Mouse (Mus musculus) lung, embryonic 16.5 days (tissue): ENCODE measurements at regions not wholly inside any gene's neighbourhood (a gene's known extent, or its start where the extent isn't known, plus 50 kb on each side); places are given as distances from the start of the nearest gene placed in this dataset.
"Not testable (repeated sequence)": the region's sequence is repeated elsewhere in the genome, so short reads cannot be mapped to it uniquely, and the experiment has no call there.

ENCODE experiments used
- ATAC-seq: fragments of 200-750 bp; cut with Nextera tagmentation; 2 replicates; pipeline ENCODE4 v1.8.0; 2017; ENCODE audit warnings: low read depth, mild to moderate bottlenecking, moderate library complexity
- H3K27ac ChIP-seq: fragments of 300-500 bp; sonication (generic); 2 replicates; pipeline ENCODE4 v1.5.1; 2014; ENCODE audit warnings: mild to moderate bottlenecking, control low read depth, low read length
- H3K27me3 ChIP-seq: fragments of 300-500 bp; sonication (generic); 2 replicates; pipeline ENCODE4 v1.6.1; 2014; ENCODE audit warnings: low read depth, low read length, mixed read lengths; ENCODE audit not compliant: control insufficient read depth, insufficient read depth
- H3K36me3 ChIP-seq: fragments of 300-500 bp; sonication (generic); 2 replicates; pipeline ENCODE4 v1.6.1; 2014; ENCODE audit warnings: low read length; ENCODE audit not compliant: control insufficient read depth, insufficient read depth
- H3K4me1 ChIP-seq: fragments of 300-500 bp; sonication (generic); replicated peaks from 2 replicates; pipeline ENCODE4 v1.6.1; 2014; ENCODE audit warnings: low read length, mixed read lengths; ENCODE audit not compliant: control insufficient read depth, insufficient read depth
- H3K4me2 ChIP-seq: fragments of 300-500 bp; sonication (generic); 2 replicates; pipeline ENCODE4 v1.6.1; 2014; ENCODE audit warnings: low read depth, low read length, control low read depth
- H3K4me3 ChIP-seq: fragments of 300-500 bp; sonication (generic); 2 replicates; pipeline ENCODE4 v1.5.1; 2014; ENCODE audit warnings: mild to moderate bottlenecking, low read length, control low read depth
- H3K9ac ChIP-seq: fragments of 300-500 bp; sonication (generic); 2 replicates; pipeline ENCODE4 v1.6.1; 2014; ENCODE audit warnings: low read length, control low read depth
- H3K9me3 ChIP-seq: fragments of 300-500 bp; sonication (generic); 2 replicates; pipeline ENCODE4 v1.6.1; 2016; ENCODE audit warnings: low read length; ENCODE audit not compliant: control insufficient read depth
- WGBS: fragments of 180-500 bp; shearing (Covaris S2); extraction: QIAGEN DNeasy Blood & Tissue Kit; methylation state at CpG from one replicate; pipeline ENCODE4 v1.1.7; 2014; 5-methylcytosine and 5-hydroxymethylcytosine counted together

DNA sequence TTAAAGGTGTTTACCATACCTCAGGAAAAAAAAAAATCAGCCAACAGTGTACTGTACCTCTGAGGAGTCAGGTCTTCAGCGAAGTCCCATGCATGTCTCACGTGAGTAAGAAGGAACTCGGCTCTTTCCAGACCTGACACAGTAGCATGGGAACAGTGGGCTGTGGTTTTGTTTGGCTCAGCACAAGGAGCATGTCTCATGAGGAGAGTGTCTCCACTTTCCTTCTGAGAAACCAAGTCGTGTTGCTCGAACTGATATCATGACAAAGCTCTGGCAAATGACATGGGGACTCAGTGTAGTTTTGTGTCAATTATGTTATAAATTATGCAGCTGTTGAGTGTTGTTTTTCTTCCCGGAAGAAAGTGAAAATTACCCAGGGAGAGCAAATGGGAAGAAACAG is 316.0 kb downstream of the Pros1 start:
- Histone ChIP-seq H3K27me3 (no peaks in the 10 kb centered on the region), H3K4me3 (no peak overlapping the region), H3K4me1 (no peaks in the 10 kb centered on the region; the same call in 1 of the 2 replicates), H3K9me3 (no peaks in the 10 kb centered on the region), H3K9ac (no peak overlapping the region), H3K36me3 (no peaks in the 10 kb centered on the region), H3K27ac (no peak overlapping the region), H3K4me2 (no peak overlapping the region)
- no peak for ATAC-seq
- WGBS, result 59% methylated on average over 6 of the region's 6 CpGs

DNA sequence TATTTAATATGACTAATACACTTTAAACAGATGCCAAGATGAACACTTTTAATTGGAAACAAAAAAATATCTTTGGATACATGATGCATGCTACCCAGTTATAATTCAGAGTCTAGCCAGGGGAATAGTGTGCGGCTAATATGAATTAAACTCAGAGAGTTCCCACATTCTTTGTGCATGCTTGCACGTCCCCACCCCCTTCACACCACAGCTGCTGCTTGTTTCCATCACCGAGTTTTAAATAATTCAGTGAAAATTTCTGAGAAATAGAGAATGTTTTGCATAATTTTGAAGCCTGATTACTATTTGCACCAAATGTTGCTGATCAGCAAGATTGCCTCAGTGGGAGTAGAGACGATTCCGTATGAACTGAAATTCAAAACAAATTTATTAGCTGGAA is 325.1 kb downstream of the Pros1 start:
- WGBS, result 50% methylated on average over 5 of the region's 5 CpGs
- Histone ChIP-seq H3K4me2 (no peak overlapping the region), H3K9me3 (no peaks in the 10 kb centered on the region), H3K27me3 (no peaks in the 10 kb centered on the region), H3K27ac (no peak overlapping the region), H3K9ac (no peak overlapping the region), H3K36me3 (no peaks in the 10 kb centered on the region), H3K4me1 (0 out of 2 replicates have a peak, but pooled peaks cover 3% of the 10 kb centered on the region), H3K4me3 (no peak overlapping the region)
- ATAC-seq, result 0 out of 2 replicates have a peak, but pooled peaks have one; percentile 36

DNA sequence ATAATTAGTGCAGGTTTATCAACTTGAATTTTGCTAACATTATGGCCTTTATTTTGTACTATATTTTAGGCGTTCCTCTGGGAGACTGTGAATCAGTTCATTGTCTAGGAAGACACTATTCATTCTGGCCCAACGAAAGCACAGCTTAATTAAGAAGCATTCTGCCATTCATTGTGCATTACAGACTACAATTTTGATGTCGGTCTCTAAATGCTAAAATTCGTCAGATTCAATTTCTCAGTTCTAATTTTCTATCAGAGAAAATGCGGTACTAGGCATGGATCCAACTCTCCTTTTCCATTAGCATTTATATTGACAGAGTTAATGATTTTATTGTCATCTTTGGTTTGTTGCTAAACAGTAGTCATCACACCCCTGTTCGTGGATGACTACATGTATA is 337.1 kb downstream of the Pros1 start:
- 85% methylated on average over 6 of the region's 6 CpGs for WGBS
- H3K36me3 ChIP-seq, result no peaks in the 10 kb centered on the region

DNA sequence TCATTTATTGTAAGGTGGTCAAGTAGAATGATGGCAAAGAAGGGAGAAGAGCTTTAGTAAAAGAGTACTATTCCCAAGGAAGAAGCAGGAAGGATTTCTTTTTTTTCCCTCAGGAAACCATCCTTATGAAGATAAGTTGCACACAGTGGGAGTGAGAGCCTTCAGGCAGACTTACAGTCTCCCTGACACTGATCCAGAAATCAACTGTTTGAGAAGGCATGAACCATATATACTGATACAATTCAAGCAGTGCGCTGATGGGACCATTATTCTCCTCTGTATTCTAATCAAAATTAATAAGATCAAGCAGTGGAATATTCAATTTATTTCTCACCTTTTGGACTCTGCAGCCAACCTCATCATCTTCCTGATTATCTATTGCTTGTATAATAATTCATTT is 337.5 kb downstream of the Pros1 start:
- Histone ChIP-seq H3K9ac (no peak overlapping the region), H3K4me1 (no peaks in the 10 kb centered on the region), H3K27me3 (no peaks in the 10 kb centered on the region), H3K27ac (no peak overlapping the region), H3K4me2 (no peak overlapping the region), H3K36me3 (no peaks in the 10 kb centered on the region), H3K9me3 (no peaks in the 10 kb centered on the region), H3K4me3 (no peak overlapping the region)
- ATAC-seq, result no peak
- WGBS, result 97% methylated on average over 1 of the region's 1 CpGs

More for the DNA sequence above, 337.1 kb downstream of the Pros1 start:
- no peak for ATAC-seq
- Histone ChIP-seq H3K27me3 (no peaks in the 10 kb centered on the region), H3K4me3 (no peak overlapping the region), H3K27ac (no peak overlapping the region), H3K9ac (no peak overlapping the region), H3K4me1 (no peaks in the 10 kb centered on the region), H3K9me3 (no peaks in the 10 kb centered on the region), H3K4me2 (no peak overlapping the region)

DNA sequence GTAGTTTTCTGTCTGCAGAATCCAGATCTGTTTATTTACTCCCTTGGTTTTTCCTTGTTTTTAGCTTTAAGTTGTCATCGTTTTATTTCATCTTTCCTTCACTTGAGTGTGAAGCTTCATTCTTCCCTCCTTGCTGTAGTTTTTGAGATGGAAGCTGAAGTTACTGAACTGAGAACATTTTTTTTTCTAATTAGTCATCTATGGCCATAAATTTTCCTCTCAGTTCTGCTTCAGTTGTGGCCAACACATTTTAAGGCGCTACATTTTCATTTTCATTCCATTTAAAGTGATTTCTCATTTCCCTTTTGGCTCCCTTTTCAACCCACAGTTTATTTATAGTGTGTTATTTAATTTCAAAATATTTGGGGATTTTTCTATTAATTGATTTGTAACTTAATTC is 340.5 kb downstream of the Pros1 start:
- no peak for ATAC-seq
- H3K9me3 ChIP-seq, result no peaks in the 10 kb centered on the region
- WGBS, result 74% methylated on average over 2 of the region's 2 CpGs
- H3K4me3 ChIP-seq, result no peak overlapping the region
- no peaks in the 10 kb centered on the region for H3K27me3 ChIP-seq
- no peak overlapping the region for H3K27ac ChIP-seq
- H3K4me1 ChIP-seq, result no peaks in the 10 kb centered on the region
- H3K4me2 ChIP-seq, result no peak overlapping the region
- H3K36me3 ChIP-seq, result no peaks in the 10 kb centered on the region
- no peak overlapping the region for H3K9ac ChIP-seq

DNA sequence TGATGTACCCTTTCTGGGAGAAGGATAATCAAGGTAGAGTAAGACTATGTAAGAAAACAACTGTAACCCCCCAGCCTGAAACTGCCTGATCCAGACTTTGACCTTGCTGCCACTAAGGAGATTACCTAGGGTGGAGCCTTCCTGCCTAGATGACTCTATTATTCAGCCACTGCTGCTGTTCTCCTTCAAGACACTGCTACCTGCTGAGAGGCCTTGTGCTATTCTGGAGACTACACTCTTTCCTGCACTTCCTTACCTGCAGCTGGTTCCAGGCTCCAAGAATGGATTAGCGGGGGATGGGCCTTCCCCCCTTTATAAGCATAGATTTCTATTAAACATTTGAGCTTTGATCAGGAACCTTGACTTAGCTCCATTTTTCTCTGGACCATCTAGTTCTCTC is 359.4 kb downstream of the Pros1 start:
- not testable (repeated sequence) for H3K9me3 ChIP-seq, H3K27ac ChIP-seq, H3K4me2 ChIP-seq, H3K4me1 ChIP-seq, H3K36me3 ChIP-seq, H3K4me3 ChIP-seq, ATAC-seq, H3K9ac ChIP-seq, H3K27me3 ChIP-seq
- WGBS, result 97% methylated on average over 1 of the region's 1 CpGs

DNA sequence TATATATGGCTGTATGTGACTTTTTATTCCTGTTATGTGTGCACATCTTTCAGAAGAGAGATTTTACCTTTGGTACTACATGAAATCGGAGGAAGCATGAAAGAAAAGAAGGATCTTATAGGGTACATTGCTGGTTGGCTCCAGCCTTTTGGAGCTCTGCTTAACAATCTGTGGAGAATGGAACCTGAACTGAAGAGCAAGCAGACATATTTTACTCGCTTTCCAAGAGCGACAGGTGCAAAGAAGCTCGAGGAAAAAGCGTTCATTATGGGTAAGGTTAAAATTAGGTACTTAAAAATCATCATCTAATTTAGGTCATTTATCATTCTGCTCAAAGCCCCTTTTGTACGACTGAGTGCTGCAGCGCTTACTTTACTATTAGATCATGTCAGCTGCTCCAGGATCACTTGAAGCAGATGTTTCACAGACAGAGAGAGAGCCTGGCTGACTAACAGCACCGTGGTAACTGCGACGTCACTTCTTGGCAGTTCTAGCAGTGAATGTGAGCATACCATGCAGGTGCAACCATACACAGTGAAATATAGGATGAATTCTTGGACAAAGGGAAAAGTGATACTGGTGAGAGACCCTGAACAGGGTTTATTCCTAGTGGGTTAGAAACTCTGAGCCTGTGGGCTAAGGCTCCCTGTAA is 366.2 kb downstream of the Pros1 start:
- Histone ChIP-seq H3K4me3 (no peak overlapping the region), H3K36me3 (no peaks in the 10 kb centered on the region), H3K4me1 (no peaks in the 10 kb centered on the region), H3K9me3 (no peaks in the 10 kb centered on the region), H3K4me2 (no peak overlapping the region), H3K27me3 (no peaks in the 10 kb centered on the region), H3K9ac (no peak overlapping the region), H3K27ac (no peak overlapping the region)
- ATAC-seq, result no peak
- WGBS, result 43% methylated on average over 10 of the region's 10 CpGs

DNA sequence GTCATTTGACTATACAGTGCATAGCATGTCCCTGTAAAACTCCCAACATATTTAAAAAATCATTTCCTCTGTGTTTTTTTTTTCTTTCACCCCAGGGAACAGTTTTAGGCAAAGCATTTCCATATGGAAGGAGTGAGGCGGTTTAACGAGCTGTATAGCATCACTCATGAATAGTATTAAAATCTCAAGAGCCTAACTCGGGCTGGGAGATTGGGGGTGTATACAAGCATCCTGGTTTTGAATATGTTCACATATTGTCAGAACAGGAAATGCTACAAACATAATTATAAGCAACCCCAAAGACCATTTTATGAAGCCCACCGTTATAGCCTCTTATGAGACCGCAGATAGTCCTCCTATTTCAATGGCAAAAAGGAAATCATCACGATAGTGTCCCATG is 370.5 kb downstream of the Pros1 start:
- Histone ChIP-seq H3K4me2 (no peak overlapping the region), H3K27ac (no peak overlapping the region), H3K9ac (no peak overlapping the region), H3K9me3 (no peaks in the 10 kb centered on the region), H3K27me3 (no peaks in the 10 kb centered on the region), H3K4me3 (no peak overlapping the region), H3K4me1 (no peaks in the 10 kb centered on the region), H3K36me3 (no peaks in the 10 kb centered on the region)
- no peak for ATAC-seq
- 83% methylated on average over 6 of the region's 6 CpGs for WGBS

DNA sequence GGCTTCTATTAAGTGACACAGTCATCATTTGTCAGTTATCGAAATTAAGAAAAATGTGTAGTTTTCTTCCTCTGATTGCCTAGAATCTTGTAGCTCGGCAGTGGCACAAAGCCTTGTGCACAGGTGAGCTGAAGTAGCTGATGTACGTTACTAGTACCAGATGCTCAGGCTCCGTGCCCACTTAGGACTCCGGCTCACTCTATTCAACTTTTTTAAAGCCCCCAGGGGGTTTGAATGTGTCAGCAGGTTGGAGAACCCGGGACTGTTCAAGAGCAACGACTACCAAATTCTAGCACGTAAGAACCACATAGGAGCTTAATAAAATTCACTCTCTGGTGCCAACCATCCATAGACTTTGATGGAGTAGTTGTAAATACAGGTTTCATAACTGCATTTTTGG is 371.0 kb downstream of the Pros1 start:
- Histone ChIP-seq H3K36me3 (no peaks in the 10 kb centered on the region), H3K9ac (no peak overlapping the region), H3K4me1 (no peaks in the 10 kb centered on the region), H3K27ac (no peak overlapping the region), H3K4me3 (no peak overlapping the region), H3K9me3 (no peaks in the 10 kb centered on the region), H3K27me3 (no peaks in the 10 kb centered on the region), H3K4me2 (no peak overlapping the region)
- no peak for ATAC-seq
- WGBS, result 73% methylated on average over 8 of the region's 8 CpGs

DNA sequence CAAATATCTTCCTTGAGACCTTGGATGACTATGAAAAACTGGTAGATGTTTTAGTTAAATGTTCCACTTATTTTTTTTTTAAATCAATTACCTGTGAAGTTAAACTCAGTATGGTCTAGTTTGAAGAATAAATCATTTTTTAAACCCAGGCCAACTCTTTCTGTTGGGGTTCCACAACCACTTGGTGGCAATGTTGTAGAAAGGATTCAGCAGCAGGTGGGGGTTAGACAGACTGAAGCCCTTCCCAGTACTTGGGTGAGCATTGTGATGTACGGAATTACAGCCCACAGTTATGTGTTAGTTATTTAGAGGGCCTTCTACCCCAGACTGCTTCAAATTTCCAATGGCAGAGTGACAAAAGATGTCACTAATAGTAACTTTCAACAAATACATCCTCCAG is 375.0 kb downstream of the Pros1 start:
- H3K9me3 ChIP-seq, result no peaks in the 10 kb centered on the region
- WGBS, result 15% methylated on average over 1 of the region's 1 CpGs
- H3K27me3 ChIP-seq, result no peaks in the 10 kb centered on the region
- no peak overlapping the region for H3K9ac ChIP-seq
- no peak overlapping the region for H3K4me2 ChIP-seq
- H3K4me3 ChIP-seq, result no peak overlapping the region
- no peak for ATAC-seq
- no peaks in the 10 kb centered on the region for H3K36me3 ChIP-seq
- H3K4me1 ChIP-seq, result no peaks in the 10 kb centered on the region
- no peak overlapping the region for H3K27ac ChIP-seq
